Mouse (Mus musculus) brain, embryonic 14.5 days (tissue): ENCODE measurements around the gene Rack1. TPM values are rescaled to one million over a fixed set of nuclear protein-coding genes. Genes with fewer than 3 reads are reported as not detected.
"Not testable (repeated sequence)": the region's sequence is repeated elsewhere in the genome, so short reads cannot be mapped to it uniquely, and the experiment has no call there.

Experiments used
- DNase-seq: peaks from one replicate; pipeline ENCODE4 v3.0.0-alpha.2; 2011; ENCODE audit warnings: low read depth
- CTCF ChIP-seq: fragments of 200-500 bp; IDR thresholded peaks from 2 replicates; pipeline ENCODE4 v1.5.1; 2012; ENCODE audit warnings: inconsistent platforms, mild to moderate bottlenecking, moderate library complexity, borderline replicate concordance; ENCODE audit not compliant: insufficient read depth, insufficient read length; ENCODE audit errors: extremely low read depth
- POLR2A ChIP-seq: fragments of 200-500 bp; IDR thresholded peaks from 2 replicates; pipeline ENCODE4 v1.6.1; 2012; ENCODE audit warnings: mild to moderate bottlenecking, inconsistent platforms, borderline replicate concordance; ENCODE audit not compliant: poor library complexity, insufficient read depth, insufficient read length, severe bottlenecking; ENCODE audit errors: extremely low read depth
- polyA plus RNA-seq: library from polyadenylated mRNA; depleted of rRNA; stranded (reverse); fragments of >200 nt; gene quantifications from 2 replicates; pipeline ENCODE4 v1.2.3, GENCODE M21; 2012; rRNA removed

Rack1 gene
- polyA plus RNA-seq, result 1,339 and 1,725 TPM in 2 replicates

DNA sequence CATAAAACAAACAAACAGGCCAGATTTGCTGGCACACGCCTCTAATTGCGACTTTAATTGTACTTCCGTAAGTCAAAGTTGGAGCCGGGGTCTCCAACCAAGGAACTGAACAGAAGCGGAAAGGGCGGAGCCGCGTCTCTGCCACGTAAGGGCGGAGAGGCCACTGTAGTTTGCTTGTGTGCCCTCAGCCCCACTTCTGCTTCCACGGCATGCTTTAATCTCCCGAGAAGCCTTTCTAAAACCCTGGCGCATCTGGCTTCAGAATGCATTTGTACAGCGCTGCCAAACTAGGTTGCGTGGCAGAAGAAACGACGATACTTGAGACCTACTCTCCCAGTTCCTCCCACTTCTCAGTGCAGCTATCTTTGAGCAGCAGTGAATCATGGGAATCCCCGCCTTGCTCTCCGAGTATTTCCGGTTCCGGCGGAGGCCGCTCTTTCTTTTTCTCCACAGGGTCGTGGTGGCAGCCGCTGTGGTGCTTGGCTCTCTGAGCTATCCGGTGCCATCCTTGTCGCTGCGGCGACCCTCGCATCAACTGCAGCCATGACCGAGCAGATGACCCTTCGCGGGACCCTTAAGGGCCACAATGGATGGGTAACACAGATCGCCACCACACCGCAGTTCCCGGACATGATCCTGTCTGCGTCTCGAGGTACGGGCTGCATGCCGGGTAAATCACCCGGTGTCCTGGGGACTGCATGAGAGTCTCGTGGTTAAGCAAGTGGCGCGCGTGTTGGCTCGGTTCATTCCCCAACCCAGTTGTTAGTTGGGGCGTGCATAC, at the start of gene Rack1:
Rack1 (plus strand) TSS at position 412 of the 781 bp plus-strand sequence.
- TF ChIP-seq POLR2A, result peak; percentile 60; the same call in 1 of the 2 replicates
- no peak for TF ChIP-seq CTCF
- DNase-seq, result peak; percentile 98

DNA sequence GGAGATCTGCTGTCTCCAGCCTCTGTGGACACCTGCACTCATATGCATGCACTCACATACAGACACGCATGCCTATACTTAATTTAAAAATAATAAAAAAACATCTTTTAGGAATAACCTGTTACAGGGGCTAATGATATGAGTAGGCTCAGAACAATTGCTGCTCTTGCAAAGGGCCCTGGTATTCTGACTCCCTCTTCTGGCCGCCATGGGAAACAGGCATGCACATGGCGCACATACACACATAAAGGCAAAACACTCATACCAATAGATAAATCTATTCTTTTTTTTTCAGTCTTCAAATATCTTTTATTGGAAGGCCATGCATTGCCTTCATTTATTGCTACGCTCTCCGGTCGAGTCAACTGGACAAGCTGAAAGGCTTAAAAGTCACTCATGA, 49.7 kb upstream of the Rack1 start:
- TF ChIP-seq CTCF (no peak), POLR2A (no peak)

DNA sequence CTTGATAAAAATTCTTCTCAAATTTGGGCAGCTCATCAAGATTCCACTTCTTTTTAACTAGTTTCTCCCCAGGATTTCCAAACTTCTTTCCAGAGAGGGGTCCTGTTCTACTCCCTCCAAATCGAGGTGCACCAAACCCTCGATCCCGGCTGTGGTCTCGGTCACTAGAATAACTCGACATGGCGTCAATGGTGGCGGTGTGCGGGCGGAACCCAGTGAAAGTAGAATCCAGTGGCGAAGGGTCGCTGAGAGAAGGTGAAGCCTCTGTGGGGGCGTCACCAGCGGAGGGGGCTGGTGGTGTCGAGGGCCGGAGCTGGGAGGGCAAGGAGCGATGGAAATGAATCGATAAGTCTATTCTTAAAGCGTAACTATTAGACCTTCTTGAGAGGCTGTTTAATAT, 46.6 kb upstream of the Rack1 start:
- not testable (repeated sequence) for DNase-seq

More for the DNA sequence above, 49.7 kb upstream of the Rack1 start:
- no peak for DNase-seq

DNA sequence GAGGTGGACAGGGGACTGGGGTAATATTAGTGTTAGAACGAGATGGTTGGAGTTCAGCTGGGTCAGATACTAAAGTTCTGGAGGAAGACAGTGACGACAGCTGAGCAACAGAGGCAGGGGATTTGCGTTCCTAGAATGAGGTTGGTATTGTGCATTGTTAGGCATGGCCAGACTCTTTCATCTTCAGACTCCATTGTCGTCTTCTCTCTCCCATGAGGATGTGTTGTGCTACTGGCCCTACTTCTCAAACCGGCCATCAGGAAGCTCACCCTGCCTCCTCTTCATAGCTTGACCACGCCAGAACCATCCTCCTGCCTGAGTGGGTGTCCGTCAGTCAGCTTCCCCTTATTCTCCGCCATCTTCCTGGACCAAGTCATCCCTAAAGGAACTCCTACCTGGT, 41.1 kb upstream of the Rack1 start:
- DNase-seq, result no peak
- TF ChIP-seq CTCF (no peak), POLR2A (no peak)

DNA sequence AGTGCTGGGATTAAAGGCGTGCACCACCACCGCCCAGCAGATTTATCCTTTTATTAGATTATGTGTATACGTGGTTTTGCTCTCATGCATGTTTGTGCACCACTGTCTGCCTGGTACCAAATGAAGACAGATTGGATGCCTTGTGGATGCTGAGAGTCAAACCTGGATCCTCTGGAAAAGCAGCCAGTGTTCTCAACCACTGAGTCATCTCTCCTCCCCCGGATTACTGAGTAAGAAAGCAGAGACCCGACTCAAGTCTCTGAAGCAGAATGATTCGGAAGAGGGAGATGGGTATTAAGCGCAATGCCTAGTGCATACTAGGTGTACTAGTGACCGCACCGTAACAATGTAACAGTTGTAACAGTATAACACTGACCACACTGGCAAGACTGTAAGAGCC, 36.0 kb upstream of the Rack1 start:
- no peak for DNase-seq
- no peak for TF ChIP-seq CTCF
- TF ChIP-seq POLR2A, result no peak

DNA sequence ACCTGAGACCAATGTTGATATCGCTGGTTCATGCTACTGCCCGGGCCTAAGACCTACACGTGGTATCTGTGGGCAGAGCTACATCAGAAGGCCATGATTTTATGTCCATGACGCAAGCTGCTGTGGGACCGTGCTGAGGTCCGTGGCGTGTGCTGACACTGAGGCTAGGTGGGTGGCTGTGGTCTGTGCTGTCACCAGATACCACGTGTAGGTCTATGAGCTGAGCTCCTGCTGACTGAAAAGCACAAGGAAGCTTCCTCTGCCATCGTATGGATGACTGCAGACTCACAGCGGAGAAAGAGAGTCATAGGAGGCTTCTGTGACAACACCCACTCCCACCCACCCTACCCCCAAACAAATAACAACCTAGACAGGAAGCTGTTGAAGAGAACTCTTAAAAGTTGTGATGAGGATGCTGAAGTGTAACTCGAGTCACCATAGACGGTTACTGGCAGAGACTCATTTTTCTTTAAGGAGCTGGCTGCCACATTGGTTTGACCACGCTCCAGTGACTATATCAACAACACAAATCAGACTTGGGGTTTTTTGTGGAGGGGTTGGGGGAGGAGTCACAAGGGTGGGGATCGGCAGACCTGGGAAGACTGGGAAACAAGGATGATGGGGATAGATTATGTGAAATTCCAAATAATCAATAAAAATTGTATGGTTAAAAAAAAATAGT, 32.8 kb upstream of the Rack1 start:
- TF ChIP-seq CTCF (no peak), POLR2A (no peak)
- no peak for DNase-seq

DNA sequence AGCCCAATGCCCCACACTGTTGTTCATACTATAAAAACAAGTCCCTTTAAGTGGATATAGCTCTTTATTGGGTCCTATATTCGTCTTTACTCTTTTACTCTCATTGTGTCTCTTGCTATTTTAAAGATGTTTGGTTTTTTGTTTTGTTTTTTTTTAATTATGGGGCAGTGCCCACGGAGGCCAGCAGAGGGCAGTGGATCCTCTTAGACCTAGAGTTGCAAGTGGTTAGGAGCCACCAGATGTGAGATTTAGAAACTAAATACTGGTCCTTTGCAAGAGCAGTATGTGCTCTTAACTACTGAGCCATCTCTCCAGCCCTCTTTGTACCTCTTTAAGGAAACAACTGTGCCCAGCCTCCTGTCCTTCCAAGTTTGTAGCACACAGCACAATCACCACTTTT, 28.4 kb upstream of the Rack1 start:
- DNase-seq, result peak; percentile 43
- TF ChIP-seq CTCF (peak; percentile 65; the same call in 1 of the 2 replicates), POLR2A (no peak)

DNA sequence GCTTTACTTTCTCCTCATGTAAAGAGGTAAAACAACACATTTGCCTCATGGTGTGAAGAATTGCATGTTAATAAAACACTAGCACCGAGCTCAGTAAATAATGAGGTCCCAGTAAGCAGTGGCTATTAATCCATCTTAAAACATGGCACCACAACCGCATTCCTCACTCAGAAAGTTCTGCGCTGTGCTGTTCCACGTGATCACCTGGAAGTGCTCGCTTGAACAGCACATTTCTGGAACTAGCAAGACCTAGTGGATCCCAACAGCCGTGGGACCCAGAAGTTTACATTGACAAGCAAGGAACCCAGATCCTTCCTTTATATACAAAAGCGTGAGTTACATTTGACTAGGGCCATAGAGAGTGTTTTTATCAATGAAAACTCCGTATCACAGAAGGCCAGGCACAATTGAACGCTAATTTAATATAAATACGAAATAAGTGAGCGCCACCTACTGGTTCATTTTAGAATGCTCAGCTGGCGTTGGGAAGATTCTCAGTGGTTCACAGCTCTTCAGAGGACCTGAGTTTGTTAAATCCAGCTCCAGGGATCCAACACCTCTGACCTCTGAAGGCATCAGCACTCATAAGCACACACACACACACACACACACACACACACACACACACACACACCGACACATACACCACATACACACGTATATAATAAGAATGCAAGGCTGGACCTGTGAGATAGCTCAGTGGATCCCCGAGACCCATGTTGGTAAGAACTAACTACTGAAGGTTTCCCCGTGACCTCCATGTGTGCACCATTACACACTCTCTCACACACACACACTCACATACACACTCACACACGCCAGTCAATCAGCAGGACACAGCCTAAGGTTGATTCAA, 25.5 kb upstream of the Rack1 start:
- TF ChIP-seq POLR2A (no peak), CTCF (peak; percentile 60; the same call in 1 of the 2 replicates)
- DNase-seq, result peak; percentile 75

DNA sequence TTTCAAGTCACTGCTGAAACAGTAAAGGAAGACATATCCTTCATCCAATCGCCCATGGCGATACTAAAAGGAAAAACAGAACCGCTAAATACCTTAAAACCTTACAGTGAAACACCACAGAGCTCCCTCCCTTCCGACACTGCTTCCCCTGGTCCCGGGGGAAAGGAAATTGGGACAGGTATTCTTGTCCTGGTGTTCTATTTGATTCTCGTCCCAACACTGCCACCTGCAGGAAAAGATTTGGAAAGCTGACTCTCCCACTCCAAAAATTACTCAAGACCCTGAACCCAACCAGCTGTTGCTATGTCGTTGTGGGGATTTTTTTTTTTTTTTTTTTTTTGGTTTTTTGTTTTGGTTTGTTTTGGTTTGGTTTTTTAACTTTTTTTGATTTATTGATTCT, 24.6 kb upstream of the Rack1 start:
- TF ChIP-seq POLR2A (no peak), CTCF (peak; percentile 54; the same call in 1 of the 2 replicates)
- DNase-seq, result peak; percentile 85

DNA sequence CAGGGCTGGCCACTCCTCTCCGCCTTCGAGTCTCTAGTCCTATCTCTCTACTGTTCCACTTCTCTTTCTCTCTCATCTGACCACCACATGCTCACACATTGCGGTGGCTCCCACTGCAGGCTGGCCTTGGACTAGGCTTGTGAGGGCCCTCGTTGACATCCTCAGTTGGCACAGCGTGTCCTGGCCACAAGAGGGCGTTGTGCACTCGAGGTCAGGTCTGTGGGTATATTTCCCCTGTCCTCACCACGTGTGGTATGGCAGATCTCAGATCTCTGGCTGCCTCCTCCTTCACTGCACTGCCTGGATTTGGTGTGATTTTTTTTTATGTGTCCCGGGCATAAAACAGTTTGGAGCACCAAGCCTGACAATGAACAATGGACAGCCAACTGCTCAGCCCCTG, 23.5 kb upstream of the Rack1 start:
- no peak for DNase-seq
- TF ChIP-seq POLR2A (no peak), CTCF (no peak)

DNA sequence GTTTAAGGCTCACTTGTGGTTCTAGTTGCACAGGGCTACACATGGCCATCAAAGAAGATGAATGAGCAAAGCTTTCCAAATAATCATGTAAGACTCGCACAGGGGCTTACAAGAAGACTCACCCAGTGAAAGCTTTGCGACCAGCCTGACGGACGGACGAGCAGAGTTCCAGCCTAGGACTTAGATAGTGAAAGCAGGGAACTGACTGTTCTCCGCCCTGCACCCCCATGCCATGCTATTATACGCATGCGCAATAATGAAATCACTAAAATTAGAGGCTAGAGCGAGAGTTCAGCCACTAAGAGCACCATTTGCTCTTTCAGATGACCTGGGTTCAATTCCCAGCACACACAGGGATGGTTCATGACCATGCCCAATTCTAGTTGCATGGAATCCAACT, 22.8 kb upstream of the Rack1 start:
- TF ChIP-seq POLR2A (no peak), CTCF (no peak)
- DNase-seq, result no peak

DNA sequence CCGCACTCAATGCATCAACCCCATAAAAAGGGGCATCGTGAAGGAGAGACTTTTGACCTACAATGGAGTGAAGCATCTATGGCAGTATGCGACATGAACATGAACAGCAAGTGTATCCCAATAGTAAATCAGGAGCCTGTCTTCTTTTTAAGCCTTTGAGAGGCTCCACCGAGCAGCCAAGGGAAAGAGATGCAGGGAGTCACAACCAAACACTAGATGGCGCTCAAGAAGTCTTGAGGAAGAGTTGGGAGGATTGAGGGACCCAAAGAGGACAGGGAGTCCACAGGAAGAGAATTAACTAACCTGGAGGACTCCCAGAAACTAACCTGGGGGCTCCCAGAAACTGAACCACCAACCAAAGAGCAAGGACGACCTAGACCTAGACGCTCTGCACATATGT, 20.7 kb upstream of the Rack1 start:
- peak; percentile 37; the same call in 1 of the 2 replicates for TF ChIP-seq CTCF
- no peak for TF ChIP-seq POLR2A
- peak; percentile 24 for DNase-seq

DNA sequence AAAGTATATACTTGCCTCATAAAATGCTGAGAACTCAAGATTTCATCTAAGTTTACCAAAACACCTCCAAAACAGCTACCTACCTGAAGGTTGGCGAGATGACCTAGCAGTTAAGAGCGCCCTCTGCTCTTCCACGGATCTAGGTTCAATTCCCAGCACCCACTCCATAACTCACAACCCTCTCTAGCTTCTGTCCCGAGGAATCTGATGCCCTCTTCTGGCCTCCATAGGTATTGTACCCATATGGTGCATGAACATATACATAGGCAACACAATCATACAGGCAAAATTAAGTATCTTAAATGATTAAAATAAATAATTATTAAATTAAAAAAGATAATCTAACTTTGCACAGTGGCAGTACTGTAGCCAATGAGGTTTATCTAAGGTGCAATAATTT, 17.9 kb upstream of the Rack1 start:
- no peak for DNase-seq
- TF ChIP-seq POLR2A (no peak), CTCF (no peak)
